Mouse (Mus musculus) neural tube, embryonic 10.5 days (tissue): Measurements from ENCODE around the gene Btbd9.

ENCODE experiments used
- DNase-seq: peaks from one replicate; pipeline ENCODE4 v3.0.0-alpha.2; 2017; ENCODE audit warnings: low spot score; ENCODE audit errors: extremely low spot score

Gene Btbd9

GRCm38 (mm10) chr17:30292666-30293065 lies 283.6 kb downstream of the Btbd9 start:
- DNase-seq: no peak

DNA sequence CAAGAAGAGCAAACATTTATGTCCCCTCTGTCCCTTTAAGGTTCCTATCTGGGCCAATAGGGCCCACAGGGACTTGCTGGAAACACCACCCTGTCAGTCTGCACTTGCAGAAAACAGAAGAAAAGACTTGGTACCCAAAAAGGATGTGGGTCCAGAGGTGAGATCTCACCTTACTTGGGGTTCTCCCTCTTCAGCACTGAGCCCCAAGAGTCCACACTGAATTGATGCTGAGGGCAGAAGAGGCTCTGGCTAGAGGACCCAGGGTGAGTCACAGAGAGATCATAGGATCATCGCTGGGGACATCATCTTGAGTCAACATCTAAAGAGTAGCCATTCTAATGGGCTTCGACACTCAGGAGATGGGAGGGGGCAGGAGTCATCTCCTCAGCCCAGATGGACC lies 290.6 kb downstream of the Btbd9 start:
- no peak for DNase-seq

GRCm38 (mm10) chr17:30283460-30284050 lies 292.7 kb downstream of the Btbd9 start:
- DNase-seq: no peak

DNA sequence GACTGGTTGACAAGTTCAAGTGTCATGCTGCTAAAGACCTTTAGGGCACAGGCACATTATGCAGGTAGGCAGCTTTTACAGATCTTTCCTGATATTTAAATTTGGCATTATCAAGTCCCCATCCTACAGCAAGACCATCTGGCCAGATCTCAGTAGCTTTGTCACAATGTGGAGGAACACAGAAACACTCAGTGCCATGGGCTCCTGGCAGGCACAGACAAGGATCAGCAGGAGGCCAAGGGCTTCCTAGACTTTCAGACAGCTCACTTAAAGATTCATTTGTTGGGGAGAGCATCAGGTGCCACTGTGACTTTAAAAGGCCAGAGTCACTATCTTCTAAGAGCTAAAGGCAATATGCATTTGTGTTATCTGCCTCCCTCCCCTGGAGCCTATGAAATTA lies 293.3 kb downstream of the Btbd9 start:
- no peak for DNase-seq

DNA sequence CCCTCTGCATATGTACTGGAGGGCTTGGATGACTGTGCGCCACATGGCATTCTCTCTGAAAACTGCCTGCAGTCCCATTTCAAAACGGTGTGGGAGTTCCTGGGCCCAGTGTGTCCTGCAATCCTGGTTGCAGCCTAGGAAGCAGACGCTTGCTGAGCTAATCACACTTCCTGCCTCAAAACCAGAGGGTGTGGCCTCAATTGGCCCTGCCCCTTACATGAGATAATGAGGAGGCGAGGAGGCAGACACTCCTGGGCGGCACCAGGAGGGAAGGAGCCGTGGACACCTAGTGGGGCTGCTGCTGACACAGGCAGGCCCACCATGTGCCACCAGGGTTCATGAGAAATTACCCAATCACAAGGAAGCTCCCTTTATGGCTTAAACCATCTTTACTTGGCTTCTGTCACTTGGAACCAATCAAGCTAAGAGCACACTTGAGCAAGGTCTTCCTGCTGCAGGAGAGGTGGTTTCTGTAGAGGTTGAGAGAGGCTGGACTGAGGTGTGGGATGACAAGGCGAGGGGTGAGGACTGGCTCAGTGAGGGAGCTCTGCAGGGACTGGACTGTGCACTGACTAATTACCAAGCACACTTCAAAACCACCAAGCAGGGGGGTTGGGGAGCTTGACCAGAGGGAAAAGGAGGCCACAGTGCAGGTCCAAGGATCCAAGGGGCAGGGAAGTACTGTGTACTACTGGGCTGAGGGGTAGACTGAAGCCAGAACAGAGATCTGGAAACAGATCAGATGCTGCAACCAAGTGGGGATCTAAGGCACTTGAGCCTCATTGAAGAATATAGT lies 295.8 kb downstream of the Btbd9 start:
- no peak for DNase-seq

DNA sequence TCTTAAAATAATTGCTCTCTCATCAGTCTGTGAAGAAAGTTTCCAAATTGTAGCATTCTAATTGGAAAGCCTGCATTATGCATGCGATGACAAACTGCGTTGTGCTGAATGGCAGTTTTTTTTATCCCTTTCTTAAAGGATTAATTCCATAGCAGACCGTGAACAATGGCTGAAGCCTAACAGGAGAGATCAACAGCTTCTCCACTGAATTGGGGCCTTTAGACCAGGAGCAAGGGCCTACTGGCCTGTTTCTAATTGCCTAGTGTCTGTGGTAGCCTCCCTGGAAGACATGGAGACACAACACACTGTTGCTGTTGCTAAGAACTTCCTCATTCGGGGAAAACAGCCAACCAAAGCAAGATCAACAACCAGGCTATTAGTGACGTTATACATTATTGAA lies 296.6 kb downstream of the Btbd9 start:
- DNase-seq: no peak

DNA sequence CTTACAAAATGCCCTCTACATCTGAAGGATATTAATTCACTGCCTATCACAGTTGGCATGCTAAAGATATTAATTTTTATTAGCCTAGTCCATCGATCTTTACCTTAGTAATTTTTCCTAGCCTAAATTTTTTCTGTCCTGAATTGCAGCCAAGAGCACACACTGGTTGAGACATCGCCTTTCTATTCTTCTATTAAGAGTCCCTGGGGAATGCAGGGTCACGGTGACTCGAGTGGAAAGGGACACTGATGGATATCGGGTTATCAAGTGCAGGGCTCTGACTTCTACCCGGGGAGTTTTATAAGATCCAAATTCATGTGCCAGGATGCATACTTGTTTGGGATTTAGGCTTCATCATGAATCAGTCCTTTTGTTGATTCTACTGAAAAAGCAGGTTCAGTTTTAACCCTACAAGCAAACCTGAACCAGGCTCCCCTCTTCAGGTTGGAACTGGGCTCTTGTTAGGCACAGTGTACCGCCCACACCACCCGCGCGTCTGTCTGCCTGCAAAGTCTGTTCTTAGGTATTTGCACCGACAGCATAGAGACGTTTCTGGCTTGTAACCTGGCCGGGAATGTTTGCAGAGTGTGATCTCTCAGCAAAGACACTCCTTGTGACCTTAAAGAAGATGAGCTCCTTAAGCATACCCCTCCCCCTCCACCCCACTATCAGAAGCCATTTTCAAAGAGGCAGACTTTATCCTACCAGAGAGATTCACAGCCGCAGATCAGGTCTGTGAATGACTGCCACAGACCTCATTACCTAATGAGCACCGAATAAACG lies 297.5 kb downstream of the Btbd9 start:
- no peak for DNase-seq

GRCm38 (mm10) chr17:30276477-30276876 lies 299.8 kb downstream of the Btbd9 start:
- DNase-seq: no peak

DNA sequence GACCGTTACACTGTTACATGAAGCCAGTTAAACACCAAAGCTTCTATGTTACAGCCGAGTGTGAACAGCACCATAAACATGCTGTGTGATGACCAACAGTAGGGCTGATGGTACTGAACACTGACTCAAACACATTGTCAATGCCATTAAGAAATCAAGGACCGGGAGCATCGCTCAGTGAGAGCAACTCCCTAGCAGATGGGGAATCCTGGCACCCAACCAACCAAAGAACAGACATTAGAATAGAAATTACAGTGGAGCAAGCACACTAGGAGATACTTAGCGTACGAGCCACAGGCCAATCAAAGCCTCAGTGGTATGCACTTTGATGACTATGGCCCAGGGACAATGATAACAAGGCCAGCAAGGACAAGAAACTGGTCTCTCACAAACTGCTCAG lies 303.5 kb downstream of the Btbd9 start:
- no peak for DNase-seq

DNA sequence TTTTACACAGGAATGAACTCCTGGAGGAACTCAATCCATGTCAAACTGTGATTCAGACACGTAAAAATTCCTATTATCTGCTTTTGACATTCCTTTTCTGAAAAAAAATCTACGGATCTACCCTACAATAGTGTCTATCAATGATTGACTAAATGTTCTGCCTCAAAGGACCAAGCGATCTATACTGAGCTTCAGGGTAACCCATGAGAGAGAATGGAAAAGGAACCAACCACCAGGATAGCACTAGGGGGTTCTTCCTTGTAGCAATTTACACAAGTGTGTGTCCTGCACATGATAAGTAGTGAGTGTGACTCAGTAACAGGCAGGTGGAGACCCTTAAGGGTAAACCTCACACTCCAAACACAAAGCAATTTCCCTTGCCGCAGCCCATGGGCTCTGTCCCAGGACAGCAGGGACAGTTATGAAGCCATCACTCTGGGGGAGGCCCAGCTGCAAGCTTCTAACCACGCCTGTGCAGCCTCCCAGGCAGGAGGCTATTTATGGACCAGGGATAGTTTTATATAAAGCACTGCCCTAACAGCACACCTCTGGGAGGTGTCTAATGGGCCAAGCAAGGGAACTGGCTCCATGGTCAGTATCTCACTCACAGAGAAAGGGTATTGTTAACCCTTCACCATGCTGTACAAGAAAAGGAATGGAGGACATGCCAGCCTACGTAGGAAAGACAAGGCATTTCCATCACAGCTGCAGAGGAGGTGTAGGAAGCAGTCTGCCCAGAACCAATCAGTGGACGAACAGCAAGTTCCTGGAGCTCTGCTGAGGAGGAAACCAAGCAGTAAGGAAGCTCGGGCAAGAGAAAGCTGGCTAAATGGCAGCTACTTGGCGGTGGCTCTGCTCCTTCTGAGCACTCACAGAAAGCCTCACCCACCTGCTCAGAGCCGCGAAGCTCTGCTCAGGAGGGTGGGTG lies 306.9 kb downstream of the Btbd9 start:
- no peak for DNase-seq

- no peak for DNase-seq
Observed at GRCm38 (mm10) chr17:30268456-30268855, 307.8 kb downstream of the Btbd9 start.

DNA sequence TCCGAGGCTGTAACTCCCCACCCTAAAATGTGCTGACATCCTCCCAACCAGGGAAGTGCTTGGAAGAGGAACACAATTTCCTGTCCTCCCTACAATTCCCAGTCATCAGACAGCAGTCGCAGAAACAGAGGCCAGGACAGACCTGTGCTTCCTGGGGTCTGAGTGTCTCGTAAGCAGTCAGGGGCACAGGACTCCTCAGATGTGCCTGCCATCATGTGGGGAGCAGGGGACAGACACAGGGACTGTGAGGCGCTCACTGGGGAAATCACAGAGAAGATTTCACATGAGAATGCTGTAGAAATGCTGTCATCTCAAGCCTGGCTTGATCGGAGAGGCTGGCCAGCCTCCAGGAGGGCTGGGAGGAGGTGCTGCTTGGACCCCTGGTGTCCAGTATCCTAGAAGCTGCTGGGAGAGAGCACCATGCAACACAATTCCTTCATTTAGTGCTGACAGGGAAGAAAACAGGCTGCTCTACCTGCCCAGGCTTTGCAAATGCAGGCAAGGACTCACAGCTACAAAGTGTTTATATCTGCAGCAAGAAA lies 308.8 kb downstream of the Btbd9 start:
- DNase-seq: no peak

DNA sequence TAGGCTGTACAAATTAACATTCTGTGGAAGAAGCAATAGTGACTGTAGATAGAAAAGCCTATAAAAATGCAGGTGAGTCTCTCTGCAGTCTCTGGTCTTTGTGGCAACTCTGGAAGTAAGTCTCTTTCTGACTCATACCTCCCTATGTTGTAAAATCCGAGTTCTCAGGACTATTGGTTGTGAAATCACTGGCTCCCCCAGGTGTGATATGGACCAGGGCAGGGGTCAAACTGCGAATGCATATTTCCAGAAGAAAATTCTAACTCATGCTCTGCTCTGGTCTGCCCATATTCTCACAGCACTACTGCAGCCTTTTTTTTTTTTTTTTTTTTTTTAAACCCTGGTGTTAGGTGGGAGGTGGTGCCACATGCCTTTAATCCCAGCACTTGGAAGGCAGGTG lies 312.8 kb downstream of the Btbd9 start:
- no peak for DNase-seq

DNA sequence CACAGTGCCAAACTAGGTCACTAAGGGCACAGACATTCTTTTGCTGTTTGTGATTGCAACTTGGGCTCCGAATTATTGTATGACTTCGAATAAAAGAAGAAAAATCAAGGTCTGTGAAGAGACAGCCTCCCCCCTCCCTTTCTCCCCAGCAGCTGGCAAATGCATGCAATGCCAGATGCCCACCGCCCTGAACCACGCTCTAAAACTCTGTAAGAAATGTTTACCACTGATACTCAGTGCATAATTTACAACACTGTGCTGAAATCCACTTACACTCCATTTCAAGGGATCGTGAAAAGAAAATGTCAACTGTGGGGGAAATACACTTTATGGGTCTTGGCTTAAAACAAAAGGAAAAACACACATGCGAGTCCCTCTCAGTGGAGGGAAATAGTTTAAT lies 313.3 kb downstream of the Btbd9 start:
- no peak for DNase-seq

DNA sequence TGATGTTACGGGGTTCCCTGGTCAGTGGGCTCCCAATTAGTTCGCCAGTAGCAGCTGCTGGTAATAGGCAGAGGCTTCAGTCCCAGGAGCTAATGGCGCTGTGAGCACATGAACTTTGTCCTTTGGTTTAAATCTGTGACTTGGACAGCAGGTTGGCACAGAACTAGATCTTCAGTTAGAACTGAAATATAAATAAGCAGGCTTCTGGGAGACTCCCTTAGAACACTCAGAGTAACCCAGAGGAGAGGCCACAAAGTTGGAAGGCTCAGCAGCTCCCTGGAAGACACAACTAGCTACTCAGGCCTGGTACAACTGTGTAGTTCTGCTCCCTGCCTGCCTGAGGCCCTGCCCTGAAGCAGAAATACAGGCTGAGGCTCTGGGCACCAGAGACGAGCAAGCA lies 313.8 kb downstream of the Btbd9 start:
- no peak for DNase-seq

- no peak for DNase-seq
Observed at GRCm38 (mm10) chr17:30261983-30262340, 314.3 kb downstream of the Btbd9 start.

- no peak for DNase-seq
Observed at GRCm38 (mm10) chr17:30261307-30261982, 314.8 kb downstream of the Btbd9 start.

DNA sequence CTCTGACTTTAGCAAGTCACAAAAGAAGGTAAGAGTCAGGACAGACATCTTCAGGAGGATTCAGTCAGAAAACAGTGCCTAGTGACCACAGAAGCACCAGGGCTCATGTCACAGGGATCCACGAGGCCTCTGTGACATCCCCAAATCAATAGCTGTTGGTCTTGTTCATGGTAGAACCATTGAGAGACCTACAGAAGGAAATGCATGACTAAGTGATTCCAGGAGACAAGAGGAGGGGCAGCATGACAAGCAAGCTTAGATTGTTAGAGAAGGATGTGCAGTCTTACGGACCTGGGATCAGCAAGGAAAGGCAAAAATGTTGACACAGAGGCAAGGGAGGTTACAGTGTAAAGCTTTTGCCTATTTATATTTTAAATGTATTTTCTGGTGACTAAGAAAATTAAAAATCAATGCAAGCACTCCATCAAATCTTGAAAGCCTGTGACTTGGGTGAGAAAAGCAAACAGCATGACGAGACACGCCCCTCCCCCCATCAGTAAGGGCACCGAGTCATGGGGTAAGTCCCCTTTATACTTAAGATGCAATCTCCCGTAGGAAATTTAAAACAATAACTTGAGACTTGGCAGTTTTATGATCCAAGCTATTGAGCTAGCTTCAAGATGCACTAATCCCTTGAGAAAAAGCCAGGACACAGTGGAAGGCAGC lies 315.5 kb downstream of the Btbd9 start:
- DNase-seq: no peak

DNA sequence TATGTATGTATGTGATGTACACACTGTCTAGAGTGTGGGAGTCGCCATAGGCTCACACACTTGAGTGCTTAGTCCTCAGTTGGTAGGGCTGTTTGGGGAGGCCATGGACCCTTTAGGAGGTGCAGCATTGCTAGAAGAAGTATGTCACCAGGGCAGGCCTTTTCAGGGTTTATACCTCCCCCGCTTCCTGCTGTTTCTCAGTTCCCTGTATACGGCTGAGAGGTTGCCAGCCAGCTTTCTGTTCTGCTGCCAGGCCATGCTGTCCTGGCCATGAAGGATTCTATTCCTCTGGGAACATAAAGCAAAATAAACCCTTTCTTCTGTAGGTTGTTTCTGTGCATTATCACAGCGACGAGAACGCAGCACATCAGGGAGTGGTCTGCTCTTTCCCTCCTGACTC lies 316.4 kb downstream of the Btbd9 start:
- no peak for DNase-seq

DNA sequence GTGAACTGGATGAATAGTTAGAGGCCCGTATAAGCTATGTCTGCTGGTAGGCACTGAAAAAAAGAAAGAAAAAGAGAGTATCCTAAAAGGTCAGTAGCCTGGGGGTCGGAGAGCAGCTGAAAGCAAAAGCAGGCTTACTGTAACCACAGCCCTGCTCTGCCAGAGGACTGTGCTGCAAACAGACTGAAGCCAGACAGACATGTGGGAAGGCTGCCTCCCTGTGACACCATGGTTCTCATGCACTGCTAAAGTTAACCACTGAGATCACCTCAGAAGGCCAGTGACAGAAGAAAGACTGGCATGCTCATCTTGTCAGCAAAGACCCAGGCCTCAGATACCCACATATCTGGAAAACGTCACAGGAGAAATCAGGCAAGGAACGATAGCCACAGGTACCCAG lies 317.8 kb downstream of the Btbd9 start:
- DNase-seq: no peak
